Mouse (Mus musculus) MEL (cell line): ENCODE measurements around the gene Zbtb8os. TPM values are rescaled to one million over a fixed set of nuclear protein-coding genes. Genes with fewer than 3 reads are reported as not detected.

Experiments used
- DNase-seq: peaks from one replicate; pipeline ENCODE4 v3.0.0; 2011; ENCODE audit warnings: low read depth, low spot score
- H3K27ac ChIP-seq: 2 replicates; pipeline ENCODE4 v1.5.1; 2012; ENCODE audit warnings: low read depth, mild to moderate bottlenecking, control low read depth, low read length, moderate library complexity; ENCODE audit not compliant: control insufficient read depth
- H3K27me3 ChIP-seq, 2 experiments: fragments of 150-350 bp in 1 of 2; sonication (generic) in 1 of 2; 2 replicates each; pipeline ENCODE4 v1.6.1; 2012; ENCODE audit warnings: low read length in 2 of 2, mild to moderate bottlenecking in 2 of 2, improper control_type of control experiment in 1 of 2, moderate library complexity in 1 of 2; ENCODE audit not compliant: insufficient read depth in 2 of 2, control insufficient read depth in 1 of 2
- H3K36me3 ChIP-seq, 2 experiments: 2 replicates each; pipeline ENCODE4 v1.6.1; 2012 to 2014; ENCODE audit warnings: low read length in 2 of 2, improper control_type of control experiment in 1 of 2, inconsistent platforms in 1 of 2, mild to moderate bottlenecking in 1 of 2; ENCODE audit not compliant: insufficient read depth in 2 of 2, control insufficient read depth in 1 of 2
- H3K4me1 ChIP-seq, 2 experiments: fragments of 150-350 bp in 1 of 2; sonication (generic) in 1 of 2; 2 replicates each; pipeline ENCODE4 v1.6.1; 2012; ENCODE audit warnings: low read length in 2 of 2, improper control_type of control experiment in 1 of 2, mild to moderate bottlenecking in 1 of 2; ENCODE audit not compliant: insufficient read depth in 2 of 2, control insufficient read depth in 1 of 2
- H3K4me3 ChIP-seq, 2 experiments: fragments of 150-350 bp in 1 of 2; sonication (generic) in 1 of 2; 2 replicates each; pipeline ENCODE4 v1.5.1; 2012; ENCODE audit warnings: low read depth in 2 of 2, low read length in 2 of 2, mild to moderate bottlenecking in 2 of 2, moderate library complexity in 2 of 2, control low read depth in 1 of 2, improper control_type of control experiment in 1 of 2; ENCODE audit not compliant: control insufficient read depth in 1 of 2, insufficient read depth in 1 of 2
- H3K79me2 ChIP-seq: 2 replicates; pipeline ENCODE4 v1.6.1; 2012; ENCODE audit warnings: mild to moderate bottlenecking, low read length, moderate library complexity; ENCODE audit not compliant: control insufficient read depth, poor library complexity, insufficient read depth
- H3K9ac ChIP-seq: 2 replicates; pipeline ENCODE4 v1.6.1; 2012; ENCODE audit warnings: low read depth, mild to moderate bottlenecking, control low read depth, low read length, moderate library complexity; ENCODE audit not compliant: control insufficient read depth, poor library complexity, severe bottlenecking
- H3K9me3 ChIP-seq: fragments of 150-350 bp; sonication (generic); replicated peaks from 2 replicates; pipeline ENCODE4 v1.6.1; 2012; ENCODE audit warnings: mild to moderate bottlenecking, low read length, improper control_type of control experiment, moderate library complexity; ENCODE audit not compliant: insufficient read depth
- CTCF ChIP-seq, 3 experiments: IDR thresholded peaks in 2 of 3; conservative IDR thresholded peaks in 1 of 3; 2 replicates each; pipeline ENCODE4 v1.5.1; 2011 to 2012; ENCODE audit warnings: low read length in 3 of 3, low read depth in 2 of 3, mild to moderate bottlenecking in 2 of 3, improper control_type of control experiment in 1 of 3, inconsistent platforms in 1 of 3, mixed read lengths in 1 of 3, moderate library complexity in 1 of 3; ENCODE audit not compliant: control insufficient read depth in 1 of 3, insufficient read depth in 1 of 3, poor library complexity in 1 of 3, severe bottlenecking in 1 of 3
- E2F4 ChIP-seq: IDR thresholded peaks from 2 replicates; pipeline ENCODE4 v1.6.1; 2011; ENCODE audit warnings: low read depth, low read length, improper control_type of control experiment, borderline replicate concordance
- ETS1 ChIP-seq: IDR thresholded peaks from 2 replicates; pipeline ENCODE4 v1.6.1; 2012; ENCODE audit warnings: low read depth, mild to moderate bottlenecking, inconsistent platforms, low read length, improper control_type of control experiment, moderate library complexity
- GABPA ChIP-seq: IDR thresholded peaks from 2 replicates; pipeline ENCODE4 v1.6.1; 2012; ENCODE audit warnings: low read depth, mild to moderate bottlenecking, inconsistent platforms, low read length, improper control_type of control experiment, moderate library complexity
- GATA1 ChIP-seq: IDR thresholded peaks from 2 replicates; pipeline ENCODE4 v1.6.1; 2011; ENCODE audit warnings: low read depth, low read length, improper control_type of control experiment
- JUND ChIP-seq: IDR thresholded peaks from 2 replicates; pipeline ENCODE4 v1.6.1; 2011; ENCODE audit warnings: low read depth, mild to moderate bottlenecking, improper control_type of control experiment, low read length
- KAT2A ChIP-seq: conservative IDR thresholded peaks from 2 replicates; pipeline ENCODE4 v1.6.1; 2012; ENCODE audit warnings: low read depth, low read length, improper control_type of control experiment, inconsistent platforms
- MAFK ChIP-seq: IDR thresholded peaks from 2 replicates; pipeline ENCODE4 v1.6.1; 2011; ENCODE audit warnings: low read depth, mild to moderate bottlenecking, low read length, improper control_type of control experiment, borderline replicate concordance
- MAX ChIP-seq: IDR thresholded peaks from 2 replicates; pipeline ENCODE4 v1.6.1; 2011; ENCODE audit warnings: low read length, improper control_type of control experiment
- MEF2A ChIP-seq: IDR thresholded peaks from 2 replicates; pipeline ENCODE4 v1.6.1; 2014; ENCODE audit warnings: low read depth, mild to moderate bottlenecking, inconsistent platforms, low read length, improper control_type of control experiment; ENCODE audit not compliant: poor library complexity, insufficient replicate concordance, severe bottlenecking; ENCODE audit errors: extremely low read depth
- MXI1 ChIP-seq: IDR thresholded peaks from 2 replicates; pipeline ENCODE4 v1.6.1; 2011; ENCODE audit warnings: mild to moderate bottlenecking, low read depth, low read length, improper control_type of control experiment
- MYB ChIP-seq: IDR thresholded peaks from 2 replicates; pipeline ENCODE4 v1.6.1; 2011; ENCODE audit warnings: mild to moderate bottlenecking, low read depth, low read length, improper control_type of control experiment
- NELFE ChIP-seq: IDR thresholded peaks from 2 replicates; pipeline ENCODE4 v1.6.1; 2011; ENCODE audit warnings: low read depth, low read length, improper control_type of control experiment
- POLR2AphosphoS2 ChIP-seq: IDR thresholded peaks from 2 replicates; pipeline ENCODE4 v1.6.1; 2011; ENCODE audit warnings: low read length, improper control_type of control experiment
- POLR2AphosphoS5 ChIP-seq: IDR thresholded peaks from 2 replicates; pipeline ENCODE4 v1.6.1; 2012; ENCODE audit warnings: low read depth, borderline replicate concordance, mild to moderate bottlenecking, inconsistent platforms, low read length, moderate library complexity, mixed read lengths
- SIN3A ChIP-seq: IDR thresholded peaks from 2 replicates; pipeline ENCODE4 v1.6.1; 2012; ENCODE audit warnings: low read length, improper control_type of control experiment, inconsistent platforms
- UBTF ChIP-seq: IDR thresholded peaks from 2 replicates; pipeline ENCODE4 v1.6.1; 2012; ENCODE audit warnings: low read depth, mild to moderate bottlenecking, inconsistent platforms, low read length, improper control_type of control experiment, moderate library complexity, borderline replicate concordance; ENCODE audit not compliant: insufficient read depth
- polyA plus RNA-seq, 2 experiments: library from polyadenylated mRNA; stranded (reverse) in 1 of 2; unstranded in 1 of 2; fragments of >175 nt in 1 of 2; fragments of >200 nt in 1 of 2; gene quantifications; 2 replicates each; pipeline versions ENCODE4 v1.2.1 to v1.2.4; 2012; ENCODE audit warnings: low replicate concordance in 2 of 2, low read depth in 1 of 2; ENCODE audit not compliant: insufficient read length in 2 of 2, insufficient read depth in 1 of 2, missing spikeins in 1 of 2
- total RNA-seq: library from RNA; depleted of rRNA; stranded (reverse); fragments of 300-350 nt; gene quantifications from 2 replicates; pipeline ENCODE4 v1.2.3, GENCODE M21; 2012

The Zbtb8os gene
- total and polyA plus RNA-seq, 3 experiments, result 16.7 to 22.6 TPM; not detected in 1

GRCm38 (mm10) chr4:129313886-129314285 lies 21.6 kb upstream of the Zbtb8os start:
- Histone ChIP-seq H3K4me3 (no peak overlapping the region), H3K27me3 (no peaks in the 10 kb centered on the region), H3K4me1 (no peaks in the 10 kb centered on the region), H3K36me3 (peaks cover 0 to 63% of the 10 kb centered on the region in 2 experiments; a peak in 2 of 4 replicates), H3K79me2 (no peaks in the 10 kb centered on the region), H3K9me3 (no peaks in the 10 kb centered on the region), H3K27ac (no peak overlapping the region), H3K9ac (no peak overlapping the region)
- no peak for TF ChIP-seq POLR2AphosphoS2
- TF ChIP-seq KAT2A, result no peak
- TF ChIP-seq MAX, result no peak
- TF ChIP-seq NELFE, result no peak
- no peak for TF ChIP-seq E2F4
- no peak for TF ChIP-seq POLR2AphosphoS5
- TF ChIP-seq CTCF (IDR thresholded peaks at IDR 0.05 in 2 of 3, conservative IDR thresholded peaks at IDR 0.05 in 1 of 3; ENCODE audit: control insufficient read depth in 1 of 3, insufficient read depth in 1 of 3, low read depth in 2 of 3, low read length in 3 of 3, poor library complexity in 1 of 3, severe bottlenecking in 1 of 3), result no peak
- no peak for TF ChIP-seq MEF2A
- no peak for TF ChIP-seq GATA1
- no peak for TF ChIP-seq JUND
- TF ChIP-seq ETS1, result no peak
- TF ChIP-seq SIN3A, result no peak
- DNase-seq, result no peak

- Histone ChIP-seq H3K9ac (no peak overlapping the region), H3K79me2 (peaks cover 10% of the 10 kb centered on the region), H3K27me3 (no peaks in the 10 kb centered on the region), H3K4me3 (no peak overlapping the region), H3K27ac (no peak overlapping the region), H3K9me3 (no peaks in the 10 kb centered on the region), H3K4me1 (no peaks in the 10 kb centered on the region), H3K36me3 (peaks cover 2 to 34% of the 10 kb centered on the region in 2 experiments)
- TF ChIP-seq UBTF, result no peak
- no peak for TF ChIP-seq MXI1
- TF ChIP-seq GABPA, result no peak
- TF ChIP-seq MAFK, result no peak
- no peak for TF ChIP-seq MYB
- DNase-seq, result no peak
Measured at GRCm38 (mm10) chr4:129320876-129321275, 14.6 kb upstream of the Zbtb8os start.
